Mouse (Mus musculus) layer of hippocampus, adult 9-11 months (tissue): Measurements from ENCODE around the gene Gm4553.
"Not testable (repeated sequence)": the region's sequence is repeated elsewhere in the genome, so short reads cannot be mapped to it uniquely, and the experiment has no call there.

Source experiments
- DNase-seq: peaks from one replicate; pipeline ENCODE4 v3.0.0; 2022

The Gm4553 gene

GRCm38 (mm10) chr7:142165639-142166038 is at the start of gene Gm4553:
Gm4553 (minus strand) TSS chr7:142165739.
- not testable (repeated sequence) for DNase-seq

GRCm38 (mm10) chr7:142212136-142212535 is 46.6 kb upstream of the Gm4553 start:
- DNase-seq = not testable (repeated sequence)

- no peak for DNase-seq
Observed at GRCm38 (mm10) chr7:142211559-142211958, 46.0 kb upstream of the Gm4553 start, which contains the start of gene Gm7579. Gm7579 (plus strand) TSS chr7:142211859.

GRCm38 (mm10) chr7:142206891-142207290 is 41.4 kb upstream of the Gm4553 start:
- not testable (repeated sequence) for DNase-seq

- DNase-seq = no peak
Observed at GRCm38 (mm10) chr7:142205488-142205887, 39.9 kb upstream of the Gm4553 start.

GRCm38 (mm10) chr7:142201064-142201463 is 35.5 kb upstream of the Gm4553 start, which contains the start of gene Krtap5-3:
Krtap5-3 (plus strand) TSS chr7:142201364.
- DNase-seq = no peak

GRCm38 (mm10) chr7:142198748-142199147 is 33.2 kb upstream of the Gm4553 start:
- peak; percentile 2 for DNase-seq

GRCm38 (mm10) chr7:142190289-142190688 is 24.8 kb upstream of the Gm4553 start, which contains the start of gene Gm10153:
Gm10153 (minus strand) TSS chr7:142190389.
- no peak for DNase-seq

- no peak for DNase-seq
Observed at GRCm38 (mm10) chr7:142188156-142188555, 22.6 kb upstream of the Gm4553 start.

GRCm38 (mm10) chr7:142181021-142181420 is 15.5 kb upstream of the Gm4553 start:
- DNase-seq = no peak

GRCm38 (mm10) chr7:142178685-142179084 is 13.1 kb upstream of the Gm4553 start:
- peak; percentile 22 for DNase-seq

- not testable (repeated sequence) for DNase-seq
Observed at GRCm38 (mm10) chr7:142175905-142176304, 10.4 kb upstream of the Gm4553 start, which contains the start of gene Krtap5-2. Krtap5-2 (minus strand) TSS chr7:142176005.

GRCm38 (mm10) chr7:142169836-142170235 is 4.3 kb upstream of the Gm4553 start:
- no peak for DNase-seq

- DNase-seq = no peak
Observed at GRCm38 (mm10) chr7:142159366-142159765, 6.2 kb downstream of the Gm4553 start.

- not testable (repeated sequence) for DNase-seq
Observed at GRCm38 (mm10) chr7:142157013-142157412, 8.5 kb downstream of the Gm4553 start, which contains the start of gene Gm29735. Gm29735 (minus strand) TSS chr7:142157113.

GRCm38 (mm10) chr7:142155308-142155707 is 10.2 kb downstream of the Gm4553 start:
- DNase-seq = no peak

- no peak for DNase-seq
Observed at GRCm38 (mm10) chr7:142152191-142152590, 13.3 kb downstream of the Gm4553 start.

GRCm38 (mm10) chr7:142148633-142149032 is 16.9 kb downstream of the Gm4553 start:
- no peak for DNase-seq

GRCm38 (mm10) chr7:142146033-142146432 is 19.5 kb downstream of the Gm4553 start:
- DNase-seq = peak; percentile 11

GRCm38 (mm10) chr7:142145413-142145940 is 20.1 kb downstream of the Gm4553 start:
- DNase-seq = no peak

GRCm38 (mm10) chr7:142144507-142144906 is 21.0 kb downstream of the Gm4553 start, which contains the start of gene Gm45337:
Gm45337 (minus strand) TSS chr7:142144607.
- DNase-seq = no peak

- DNase-seq = not testable (repeated sequence)
Observed at GRCm38 (mm10) chr7:142143506-142144010, 22.0 kb downstream of the Gm4553 start.

- no peak for DNase-seq
Observed at GRCm38 (mm10) chr7:142140696-142141095, 24.8 kb downstream of the Gm4553 start.

GRCm38 (mm10) chr7:142135934-142136333 is 29.6 kb downstream of the Gm4553 start, which contains the start of gene Gm39115:
Gm39115 (minus strand) TSS chr7:142136034.
- not testable (repeated sequence) for DNase-seq
